Mouse (Mus musculus): ENCODE measurements at regions not wholly inside any gene's neighbourhood (a gene's known extent, or its start where the extent isn't known, plus 50 kb on each side); places are given as distances from the start of the nearest gene placed in this dataset.

- Histone ChIP-seq H3K9me3 (replicated peaks; ENCODE audit: insufficient read depth, low read length) (no peaks in the 10 kb centered on the region), H3K4me3 (ENCODE audit: control insufficient read depth in 1 of 2, insufficient read depth in 1 of 2, low read depth in 2 of 2, low read length in 2 of 2) (no peak overlapping the region), H3K36me3 (ENCODE audit: control insufficient read depth in 1 of 2, insufficient read depth in 2 of 2, low read length in 2 of 2) (no peaks in the 10 kb centered on the region), H3K27ac (ENCODE audit: control insufficient read depth, low read depth, low read length) (no peak overlapping the region), H3K9ac (ENCODE audit: control insufficient read depth, low read depth, low read length, poor library complexity, severe bottlenecking) (no peak overlapping the region), H3K79me2 (ENCODE audit: control insufficient read depth, insufficient read depth, low read length, poor library complexity) (no peaks in the 10 kb centered on the region), H3K27me3 (ENCODE audit: control insufficient read depth in 1 of 2, insufficient read depth in 2 of 2, low read length in 2 of 2) (no peaks in the 10 kb centered on the region), H3K4me1 (ENCODE audit: control insufficient read depth in 1 of 2, insufficient read depth in 2 of 2, low read length in 2 of 2) (no peaks in the 10 kb centered on the region)
- TF ChIP-seq GABPA (IDR thresholded peaks at IDR 0.05; ENCODE audit: low read depth, low read length) = no peak
- TF ChIP-seq POLR2AphosphoS2 (IDR thresholded peaks at IDR 0.05; ENCODE audit: low read length) = no peak
- TF ChIP-seq MAZ (IDR thresholded peaks at IDR 0.05; ENCODE audit: low read depth, low read length) = no peak
- no peak for TF ChIP-seq USF1 (IDR thresholded peaks at IDR 0.05; ENCODE audit: low read depth, low read length)
- TF ChIP-seq POLR2A (IDR thresholded peaks at IDR 0.05; ENCODE audit: control insufficient read depth in 1 of 2, insufficient read depth in 1 of 2, low read depth in 1 of 2, low read length in 2 of 2, poor library complexity in 1 of 2) = no peak
- TF ChIP-seq MAX (IDR thresholded peaks at IDR 0.05; ENCODE audit: low read length) = no peak
- TF ChIP-seq MEF2A (IDR thresholded peaks at IDR 0.05; ENCODE audit: extremely low read depth, insufficient replicate concordance, low read depth, low read length, poor library complexity, severe bottlenecking) = no peak
- no peak for TF ChIP-seq BHLHE40 (IDR thresholded peaks at IDR 0.05; ENCODE audit: borderline replicate concordance, low read depth, low read length)
- TF ChIP-seq USF2 (IDR thresholded peaks at IDR 0.05; ENCODE audit: borderline replicate concordance in 1 of 2, insufficient read depth in 1 of 2, low read depth in 1 of 2, low read length in 2 of 2) = no peak
- no peak for TF ChIP-seq CTCF (IDR thresholded peaks at IDR 0.05 in 2 of 3, conservative IDR thresholded peaks at IDR 0.05 in 1 of 3; ENCODE audit: control insufficient read depth in 1 of 3, insufficient read depth in 1 of 3, low read depth in 2 of 3, low read length in 3 of 3, poor library complexity in 1 of 3, severe bottlenecking in 1 of 3)
- TF ChIP-seq KAT2A (conservative IDR thresholded peaks at IDR 0.05; ENCODE audit: low read depth, low read length) = no peak
- TF ChIP-seq JUND (IDR thresholded peaks at IDR 0.05; ENCODE audit: low read depth, low read length) = no peak
- TF ChIP-seq TCF12 (IDR thresholded peaks at IDR 0.05; ENCODE audit: low read depth, low read length) = no peak
- no peak for TF ChIP-seq RCOR1 (IDR thresholded peaks at IDR 0.05; ENCODE audit: low read depth, low read length)
- no peak for TF ChIP-seq UBTF (IDR thresholded peaks at IDR 0.05; ENCODE audit: borderline replicate concordance, insufficient read depth, low read depth, low read length)
- no peak for TF ChIP-seq GATA1 (IDR thresholded peaks at IDR 0.05; ENCODE audit: low read depth, low read length)
- TF ChIP-seq EP300 (IDR thresholded peaks at IDR 0.05; ENCODE audit: low read depth in 1 of 2, low read length in 2 of 2) = no peak
- TF ChIP-seq NELFE (IDR thresholded peaks at IDR 0.05; ENCODE audit: low read depth, low read length) = no peak
- DNase-seq (ENCODE audit: low read depth, low spot score) = no peak
These were observed 426.6 kb upstream of the Rgma start for GRCm38 (mm10) chr7:72948666-72949065.

- Histone ChIP-seq H3K27me3 (ENCODE audit: control insufficient read depth in 1 of 2, insufficient read depth in 2 of 2, low read length in 2 of 2) (no peaks in the 10 kb centered on the region), H3K9me3 (replicated peaks; ENCODE audit: insufficient read depth, low read length) (no peaks in the 10 kb centered on the region), H3K4me3 (ENCODE audit: control insufficient read depth in 1 of 2, insufficient read depth in 1 of 2, low read depth in 2 of 2, low read length in 2 of 2) (no peak overlapping the region), H3K79me2 (ENCODE audit: control insufficient read depth, insufficient read depth, low read length, poor library complexity) (no peaks in the 10 kb centered on the region), H3K9ac (ENCODE audit: control insufficient read depth, low read depth, low read length, poor library complexity, severe bottlenecking) (no peak overlapping the region), H3K27ac (ENCODE audit: control insufficient read depth, low read depth, low read length) (no peak overlapping the region), H3K36me3 (ENCODE audit: control insufficient read depth in 1 of 2, insufficient read depth in 2 of 2, low read length in 2 of 2) (no peaks in the 10 kb centered on the region), H3K4me1 (ENCODE audit: control insufficient read depth in 1 of 2, insufficient read depth in 2 of 2, low read length in 2 of 2) (no peaks in the 10 kb centered on the region)
- no peak for TF ChIP-seq SIN3A (IDR thresholded peaks at IDR 0.05; ENCODE audit: low read length)
- TF ChIP-seq HCFC1 (IDR thresholded peaks at IDR 0.05; ENCODE audit: low read depth, low read length) = no peak
- TF ChIP-seq NELFE (IDR thresholded peaks at IDR 0.05; ENCODE audit: low read depth, low read length) = no peak
- no peak for TF ChIP-seq MXI1 (IDR thresholded peaks at IDR 0.05; ENCODE audit: low read depth, low read length)
- TF ChIP-seq CHD1 (IDR thresholded peaks at IDR 0.05; ENCODE audit: low read depth, low read length) = no peak
- no peak for TF ChIP-seq TCF12 (IDR thresholded peaks at IDR 0.05; ENCODE audit: low read depth, low read length)
- DNase-seq (ENCODE audit: low read depth, low spot score) = no peak
These were observed 425.4 kb upstream of the Rgma start for GRCm38 (mm10) chr7:72949886-72950285.

All from MEL (cell line).